Mouse (Mus musculus): ENCODE measurements around the gene Gtf3c1.

- TF ChIP-seq CTCF (IDR thresholded peaks at IDR 0.05; ENCODE audit: extremely low read depth, insufficient read depth, insufficient read length, insufficient replicate concordance) (no peak), POLR2A (IDR thresholded peaks at IDR 0.05; ENCODE audit: low read depth, low read length) (no peak)
Observed at GRCm38 (mm10) chr7:125733791-125734190, 26.2 kb upstream of the Gtf3c1 start.
